Mouse (Mus musculus): Measurements from ENCODE around the gene Kif3a.

- TF ChIP-seq CTCF (IDR thresholded peaks at IDR 0.05; ENCODE audit: insufficient read depth, low read depth, low read length) (no peak), POLR2A (IDR thresholded peaks at IDR 0.05; ENCODE audit: insufficient read depth, low read depth, low read length) (no peak)
Measured at GRCm38 (mm10) chr11:53518759-53519158, 48.4 kb upstream of the Kif3a start.
